8 mouse cellular contexts compared by ENCODE assay signal in the genomic region with DNA sequence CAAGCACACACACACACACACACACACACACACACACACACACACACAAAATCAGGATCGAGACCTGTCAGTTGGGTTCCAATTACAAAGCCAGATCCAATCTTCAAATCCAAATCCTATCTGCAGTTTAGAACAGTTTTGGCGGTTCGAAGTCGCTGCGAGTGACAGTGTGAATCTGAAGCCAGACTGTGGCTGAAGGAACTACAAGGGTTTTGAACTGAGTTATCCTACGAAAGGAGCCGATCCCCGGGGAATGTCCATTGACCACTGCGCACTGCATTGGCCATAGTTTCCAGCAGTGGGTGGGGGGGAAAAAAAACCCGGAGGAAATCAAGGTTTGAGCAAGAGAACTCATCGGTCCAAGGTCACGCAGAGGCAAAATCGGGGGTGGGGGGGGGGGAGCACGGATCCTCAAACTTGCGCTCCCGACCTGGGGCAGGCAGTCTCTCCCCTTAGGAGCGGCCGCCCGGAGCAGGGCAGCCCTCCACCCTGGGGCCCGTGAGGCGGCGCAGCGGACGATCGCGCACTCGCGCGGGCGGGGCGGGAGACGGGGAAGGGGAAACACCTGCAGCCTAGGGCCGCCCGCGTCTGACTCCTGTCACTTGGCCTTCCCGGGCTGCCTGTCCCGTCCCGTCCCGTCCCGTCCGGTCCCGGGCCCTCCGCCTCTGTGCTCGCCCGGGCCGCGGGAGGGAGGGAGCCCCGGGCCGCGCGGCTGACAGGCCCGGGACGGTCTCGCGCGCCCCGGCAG. TPM values are rescaled to one million over a fixed set of nuclear protein-coding genes. Genes with fewer than 3 reads are reported as not detected.
A peak's percentile ranks its signal among the peaks of the same experiment; 100 is the strongest.
DNase-seq lines count a peak whose midpoint lies in the region; ATAC-seq and TF ChIP-seq lines count a peak whose summit lies in the region.

No protein-coding gene starts in this region.

- TF ChIP-seq CTCF in Patski (IDR thresholded peaks at IDR 0.05), result no peak
- no peak for TF ChIP-seq CTCF in kidney, postnatal 0 days (IDR thresholded peaks at IDR 0.05; ENCODE audit: low read depth)

- POLR2A ChIA-PET in Patski (lab: Charles Lee), result interaction anchor here (0.6 to 1.4 kb wide), 2 partner anchors 28 to 53 kb away, joined by 3 to 5 read pairs; no protein-coding TSS in a partner anchor

- peak overlapping the region; percentile 89 for H3K4me2 ChIP-seq in heart, embryonic 12.5 days
- H3K4me2 ChIP-seq in kidney, postnatal 0 days (ENCODE audit: low read length), result peak overlapping the region; percentile 95

- in situ Hi-C loops in Patski (cut with MboI; ENCODE audit: low pct_unique_long_range_greater_than_20kb), result no loop called here

- DNase-seq in 3T3-L1 (ENCODE audit: low read depth, low spot score) (peak; percentile 60), Patski (ENCODE audit: low read depth, low spot score) (no peak)
- peak; percentile 69 for DNase-seq in embryonic facial prominence, embryonic 10.5 days (ENCODE audit: low spot score)
- DNase-seq in kidney, postnatal 0 days (ENCODE audit: low spot score), result peak; percentile 47
- DNase-seq in lung, postnatal 4 days, result peak; percentile 72 to 80
- peak; percentile 78 to 81 for DNase-seq in spleen, postnatal 36 days (ENCODE audit: low spot score in 2 of 2)
- no peak for DNase-seq in left cerebral cortex, postnatal 36 days (ENCODE audit: low spot score in 2 of 2)

- intact Hi-C loops in left cerebral cortex, postnatal 36 days (cut with DNase I), result loop anchor here (5.0 kb wide), 2 partner anchors 35 to 65 kb away; a partner anchor contains a TSS

- CTCF ChIA-PET in Patski (lab: Charles Lee), result no interaction called here

- H3K4me3 ChIP-seq in embryonic facial prominence, embryonic 10.5 days, result peak overlapping the region; percentile 82
- H3K4me3 ChIP-seq in heart, embryonic 12.5 days, result peak overlapping the region; percentile 93
- H3K4me3 ChIP-seq in kidney, postnatal 0 days (replicated peaks; ENCODE audit: low read depth, low read length), result peak overlapping the region; percentile 99

- H3K36me3 ChIP-seq in embryonic facial prominence, embryonic 10.5 days (replicated peaks), result 0 out of 2 replicates have a peak, but pooled peaks cover 3% of the 10 kb centered on the region
- H3K36me3 ChIP-seq in heart, embryonic 12.5 days, result peaks cover 5% of the 10 kb centered on the region; the same call in 1 of the 2 replicates
- no peaks in the 10 kb centered on the region for H3K36me3 ChIP-seq in kidney, postnatal 0 days (ENCODE audit: insufficient read depth, low read length)

- peak overlapping the region; percentile 99 for H3K27ac ChIP-seq in embryonic facial prominence, embryonic 10.5 days (replicated peaks)
- H3K27ac ChIP-seq in heart, embryonic 12.5 days (ENCODE audit: poor library complexity, severe bottlenecking), result peak overlapping the region; percentile 84
- H3K27ac ChIP-seq in kidney, postnatal 0 days, result peak overlapping the region; percentile 92

- no peaks in the 10 kb centered on the region for H3K9me3 ChIP-seq in embryonic facial prominence, embryonic 10.5 days
- no peaks in the 10 kb centered on the region for H3K9me3 ChIP-seq in heart, embryonic 12.5 days (replicated peaks)
- no peaks in the 10 kb centered on the region for H3K9me3 ChIP-seq in kidney, postnatal 0 days (replicated peaks; ENCODE audit: low read length)

- WGBS in embryonic facial prominence, embryonic 10.5 days, result 1% methylated on average over 57 of the region's 57 CpGs
- WGBS in heart, embryonic 12.5 days, result 2% methylated on average over 56 of the region's 57 CpGs
- WGBS in kidney, postnatal 0 days, result under 1% methylated on average over 55 of the region's 57 CpGs

- H3K9ac ChIP-seq in heart, embryonic 12.5 days, result peak overlapping the region; percentile 96
- peak overlapping the region; percentile 94 for H3K9ac ChIP-seq in kidney, postnatal 0 days (ENCODE audit: low read depth, low read length)

- H3K4me1 ChIP-seq in embryonic facial prominence, embryonic 10.5 days, result peaks cover 37% of the 10 kb centered on the region
- H3K4me1 ChIP-seq in heart, embryonic 12.5 days (replicated peaks), result peaks cover 20% of the 10 kb centered on the region
- 0 out of 2 replicates have a peak, but pooled peaks cover 4% of the 10 kb centered on the region for H3K4me1 ChIP-seq in kidney, postnatal 0 days (replicated peaks; ENCODE audit: insufficient read depth, low read length)

- no peaks in the 10 kb centered on the region for H3K27me3 ChIP-seq in Patski
- no peaks in the 10 kb centered on the region for H3K27me3 ChIP-seq in embryonic facial prominence, embryonic 10.5 days (replicated peaks; ENCODE audit: low read depth, poor library complexity, severe bottlenecking)
- no peaks in the 10 kb centered on the region for H3K27me3 ChIP-seq in heart, embryonic 12.5 days (replicated peaks)
- no peaks in the 10 kb centered on the region for H3K27me3 ChIP-seq in kidney, postnatal 0 days (ENCODE audit: insufficient read depth, low read length)

- peak; percentile 19 for ATAC-seq in Patski
- peak; percentile 68 for ATAC-seq in heart, embryonic 12.5 days (ENCODE audit: insufficient number of reproducible peaks, low FRiP score)
- peak; percentile 41 for ATAC-seq in kidney, postnatal 0 days (replicated peaks; ENCODE audit: low FRiP score, low read depth)

RNA-seq across cellular contexts. Expression of a gene that starts 1.8 kb away (rescaled TPM):
- polyA plus RNA-seq in Patski (2021), result 144 TPM
- polyA plus RNA-seq in embryonic facial prominence, embryonic 10.5 days (2016; fragmentation: Nextera tagmentation; extraction: Ambion mirVana), result 44.4 and 48.1 TPM in 2 replicates
- polyA plus RNA-seq in heart, embryonic 12.5 days (2016; fragmentation: Nextera tagmentation; extraction: Ambion mirVana), result 45.2 and 45.6 TPM in 2 replicates
- 45.6 and 49.2 TPM in 2 replicates for polyA plus RNA-seq in kidney, postnatal 0 days (2015; fragmentation: Nextera tagmentation; extraction: Ambion mirVana)
- total RNA-seq in left cerebral cortex, postnatal 36 days (2021), result 10 to 100 TPM; 34.7 to 35.4 TPM

RNA-seq across cellular contexts. Expression of a gene that starts 2.7 kb away (rescaled TPM):
- polyA plus RNA-seq in Patski (2021), result 53.6 TPM
- polyA plus RNA-seq in embryonic facial prominence, embryonic 10.5 days (2016; fragmentation: Nextera tagmentation; extraction: Ambion mirVana), result 36.7 and 38.1 TPM in 2 replicates
- polyA plus RNA-seq in heart, embryonic 12.5 days (2016; fragmentation: Nextera tagmentation; extraction: Ambion mirVana), result 33.6 and 36.4 TPM in 2 replicates
- polyA plus RNA-seq in kidney, postnatal 0 days (2015; fragmentation: Nextera tagmentation; extraction: Ambion mirVana), result 25.8 and 27.8 TPM in 2 replicates
- total RNA-seq in left cerebral cortex, postnatal 36 days (2021), result 10 to 100 TPM; 32.0 to 46.1 TPM

RNA-seq across cellular contexts. Expression of a gene that starts 50.6 kb away (rescaled TPM):
- polyA plus RNA-seq in Patski (2021), result 40.7 TPM
- polyA plus RNA-seq in embryonic facial prominence, embryonic 10.5 days (2016; fragmentation: Nextera tagmentation; extraction: Ambion mirVana), result 108 TPM in 2 replicates
- polyA plus RNA-seq in heart, embryonic 12.5 days (2016; fragmentation: Nextera tagmentation; extraction: Ambion mirVana), result 53.2 and 57.5 TPM in 2 replicates
- polyA plus RNA-seq in kidney, postnatal 0 days (2015; fragmentation: Nextera tagmentation; extraction: Ambion mirVana), result 160 and 189 TPM in 2 replicates
- 100 to 1,000 TPM; 169 to 176 TPM for total RNA-seq in left cerebral cortex, postnatal 36 days (2021)

Comparison
In these comparisons a context has a peak if more than half of its experiments do, and no peak if none do; other contexts are left out.
1. DNase-seq: peak in 3T3-L1 (single experiment), embryonic facial prominence, embryonic 10.5 days (single experiment), kidney, postnatal 0 days (single experiment), lung, postnatal 4 days (2 of 2) and spleen, postnatal 36 days (2 of 2); none in Patski (single experiment) and left cerebral cortex, postnatal 36 days (0 of 2).
2. Peak in every context shown above with its lines, with median percentiles within 50 percentile points of each other: ATAC-seq, H3K27ac ChIP-seq and H3K4me3 ChIP-seq.